In the genomic region with DNA sequence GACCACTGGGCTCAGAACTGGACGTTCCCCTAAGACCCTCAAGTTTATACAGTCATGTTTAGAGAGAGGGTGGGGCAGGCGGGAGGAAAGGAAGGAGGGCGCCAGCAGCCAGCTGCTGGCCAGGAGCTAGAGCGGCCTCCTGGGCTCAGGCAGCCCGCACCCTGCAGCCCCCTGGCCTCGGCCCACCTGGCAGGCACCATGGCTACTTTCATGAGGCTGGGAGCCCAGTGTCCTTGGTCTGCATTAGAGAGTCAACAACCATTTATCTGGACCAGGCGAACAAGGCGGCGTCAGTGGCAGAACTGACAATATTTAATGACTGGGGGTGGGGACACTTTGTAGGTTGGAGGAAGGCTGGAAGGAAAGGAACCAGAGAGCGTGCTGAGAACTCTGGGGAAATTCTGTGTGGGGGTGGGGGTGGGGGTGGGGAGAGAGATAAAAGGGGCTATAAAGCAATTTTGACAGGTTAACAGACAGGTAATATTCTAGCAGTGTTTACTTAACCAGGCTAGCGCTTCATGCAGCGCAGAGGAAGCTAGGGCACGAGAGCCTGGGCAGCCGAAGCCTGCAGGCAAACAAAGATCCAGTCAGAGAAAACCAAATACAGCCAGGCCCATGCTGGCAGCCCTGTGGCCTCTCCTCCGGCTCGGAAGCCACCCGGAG, we compare ENCODE assay signal across 13 mouse cellular contexts.
DNase-seq lines count a peak whose midpoint lies in the region; ATAC-seq and TF ChIP-seq lines count a peak whose summit lies in the region.
"Had no signal": no experiment of that assay in that cellular context is flagged by ENCODE, and none has a peak within 500 bp of the region (broad histone marks: within the 10 kb centered on the region; RNA-seq: fewer than 3 reads in every experiment).

No protein-coding gene starts in this region.

- H3K9me3 ChIP-seq in heart, embryonic 13.5 days = no peaks in the 10 kb centered on the region
- no peaks in the 10 kb centered on the region for H3K9me3 ChIP-seq in lung, postnatal 0 days (ENCODE audit: low read length)
- no peaks in the 10 kb centered on the region for H3K9me3 ChIP-seq in hindbrain, embryonic 15.5 days
- no peaks in the 10 kb centered on the region for H3K9me3 ChIP-seq in liver, embryonic 15.5 days (replicated peaks)

- no peak for DNase-seq in heart, postnatal 10 days
- DNase-seq in lung, postnatal 0 days (ENCODE audit: low spot score) = no peak
- DNase-seq in lung, adult 18-20 months = no peak
- no peak for DNase-seq in spleen, postnatal 10 days (ENCODE audit: low spot score in 2 of 2)
- DNase-seq: gastrocnemius, postnatal 25 days; kidney, postnatal 14 days; thymus, postnatal 4 days had no signal

- peaks cover 34% of the 10 kb centered on the region for H3K4me1 ChIP-seq in heart, embryonic 13.5 days
- no peaks in the 10 kb centered on the region for H3K4me1 ChIP-seq in lung, postnatal 0 days (ENCODE audit: insufficient read depth, low read depth, low read length)
- peaks cover 50% of the 10 kb centered on the region for H3K4me1 ChIP-seq in hindbrain, embryonic 15.5 days (replicated peaks)
- 0 out of 2 replicates have a peak, but pooled peaks cover 6% of the 10 kb centered on the region for H3K4me1 ChIP-seq in liver, embryonic 15.5 days (replicated peaks)

- no peak overlapping the region for H3K4me3 ChIP-seq in heart, embryonic 13.5 days
- no peak overlapping the region for H3K4me3 ChIP-seq in lung, postnatal 0 days (ENCODE audit: low read depth, low read length)
- H3K4me3 ChIP-seq in hindbrain, embryonic 15.5 days = no peak overlapping the region
- H3K4me3 ChIP-seq in liver, embryonic 15.5 days (replicated peaks) = no peak overlapping the region

- no peak overlapping the region for H3K4me2 ChIP-seq in heart, embryonic 13.5 days
- H3K4me2 ChIP-seq in lung, postnatal 0 days (replicated peaks; ENCODE audit: low read depth, low read length) = no peak overlapping the region
- no peak overlapping the region; the same call in 1 of the 2 replicates for H3K4me2 ChIP-seq in hindbrain, embryonic 15.5 days
- H3K4me2 ChIP-seq in liver, embryonic 15.5 days = peak overlapping the region; percentile 13; the same call in 1 of the 2 replicates

- no peak for ATAC-seq in heart, embryonic 13.5 days (ENCODE audit: extremely low read depth, insufficient number of reproducible peaks, low FRiP score, low TSS enrichment)
- peak; percentile 8; the same call in 1 of the 2 replicates for ATAC-seq in lung, postnatal 0 days
- ATAC-seq in hindbrain, embryonic 15.5 days (ENCODE audit: low FRiP score, low read depth) = peak; percentile 19; the same call in 1 of the 2 replicates
- no peak for ATAC-seq in liver, embryonic 15.5 days (ENCODE audit: insufficient read depth)
- no peak for ATAC-seq in inflammation-experienced regulatory T-cells, adult 6 months

- H3K9ac ChIP-seq in heart, embryonic 13.5 days = no peak overlapping the region
- no peak overlapping the region for H3K9ac ChIP-seq in lung, postnatal 0 days (replicated peaks; ENCODE audit: low read depth)
- no peak overlapping the region for H3K9ac ChIP-seq in hindbrain, embryonic 15.5 days
- H3K9ac ChIP-seq in liver, embryonic 15.5 days = no peak overlapping the region

- no peak for TF ChIP-seq CTCF in lung, postnatal 0 days (IDR thresholded peaks at IDR 0.05)

- H3K27me3 ChIP-seq in heart, embryonic 13.5 days (replicated peaks) = no peaks in the 10 kb centered on the region
- H3K27me3 ChIP-seq in lung, postnatal 0 days (replicated peaks; ENCODE audit: insufficient read depth, low read length) = no peaks in the 10 kb centered on the region
- no peaks in the 10 kb centered on the region for H3K27me3 ChIP-seq in hindbrain, embryonic 15.5 days
- no peaks in the 10 kb centered on the region for H3K27me3 ChIP-seq in liver, embryonic 15.5 days

- H3K27ac ChIP-seq in heart, embryonic 13.5 days (replicated peaks) = 0 out of 2 replicates have a peak overlapping the region, but pooled peaks have one; percentile 5
- no peak overlapping the region for H3K27ac ChIP-seq in lung, postnatal 0 days (ENCODE audit: low read length)
- H3K27ac ChIP-seq in hindbrain, embryonic 15.5 days (replicated peaks) = peak overlapping the region; percentile 29; the same call in 1 of the 2 replicates
- H3K27ac ChIP-seq in liver, embryonic 15.5 days (replicated peaks) = no peak overlapping the region
- H3K27ac ChIP-seq: macrophage had no signal

- no peak for TF ChIP-seq EP300 in lung, postnatal 0 days (IDR thresholded peaks at IDR 0.05)

- intact Hi-C loops in heart, postnatal 10 days (cut with DNase I) = no loop called here

- no peaks in the 10 kb centered on the region for H3K36me3 ChIP-seq in heart, embryonic 13.5 days
- H3K36me3 ChIP-seq in lung, postnatal 0 days (ENCODE audit: insufficient read depth, low read length) = no peaks in the 10 kb centered on the region
- no peaks in the 10 kb centered on the region for H3K36me3 ChIP-seq in hindbrain, embryonic 15.5 days
- no peaks in the 10 kb centered on the region for H3K36me3 ChIP-seq in liver, embryonic 15.5 days (replicated peaks)
- H3K36me3 ChIP-seq: G1E had no signal

- 69% methylated on average over 17 of the region's 17 CpGs for WGBS in heart, embryonic 13.5 days
- 42% methylated on average over 17 of the region's 17 CpGs for WGBS in lung, postnatal 0 days
- 51% methylated on average over 17 of the region's 17 CpGs for WGBS in hindbrain, embryonic 15.5 days
- 62% methylated on average over 17 of the region's 17 CpGs for WGBS in liver, embryonic 15.5 days (ENCODE audit: insufficient replicate concordance)

Comparison
In these comparisons a context has a peak if more than half of its experiments do, and no peak if none do; other contexts are left out.
1. ATAC-seq: peak in lung, postnatal 0 days (single experiment) and hindbrain, embryonic 15.5 days (single experiment); none in heart, embryonic 13.5 days (single experiment), liver, embryonic 15.5 days (single experiment) and inflammation-experienced regulatory T-cells, adult 6 months (single experiment).
2. H3K27ac ChIP-seq: peak in heart, embryonic 13.5 days (single experiment) and hindbrain, embryonic 15.5 days (single experiment); none in lung, postnatal 0 days (single experiment) and liver, embryonic 15.5 days (single experiment).